Mouse (Mus musculus) hindbrain, embryonic 14.5 days (tissue): Measurements from ENCODE around the gene Fadd. TPM values are rescaled to one million over a fixed set of nuclear protein-coding genes. Genes with fewer than 3 reads are reported as not detected.

Experiments used
- ATAC-seq: fragments of 200-750 bp; cut with Nextera tagmentation; 2 replicates; pipeline ENCODE4 v1.8.0; 2017; ENCODE audit warnings: moderate number of reproducible peaks, mild to moderate bottlenecking, moderate TSS enrichment, moderate library complexity; ENCODE audit not compliant: low FRiP score
- DNase-seq: peaks from one replicate; pipeline ENCODE4 v3.0.0-alpha.2; 2015; ENCODE audit warnings: low spot score
- H3K27ac ChIP-seq: fragments of 300-500 bp; sonication (generic); 2 replicates; pipeline ENCODE4 v1.5.1; 2014; ENCODE audit warnings: mild to moderate bottlenecking, moderate library complexity
- H3K27me3 ChIP-seq: fragments of 300-500 bp; sonication (generic); 2 replicates; pipeline ENCODE4 v1.6.1; 2014; ENCODE audit warnings: mild to moderate bottlenecking, low read length, mixed read lengths; ENCODE audit not compliant: control insufficient read depth, insufficient read depth
- H3K36me3 ChIP-seq: fragments of 300-500 bp; sonication (generic); replicated peaks from 2 replicates; pipeline ENCODE4 v1.6.1; 2014; ENCODE audit not compliant: control insufficient read depth, insufficient read depth
- H3K4me1 ChIP-seq: fragments of 300-500 bp; sonication (generic); replicated peaks from 2 replicates; pipeline ENCODE4 v1.6.1; 2014; ENCODE audit warnings: antibody characterized with exemption, low read length, mixed read lengths; ENCODE audit not compliant: control insufficient read depth, insufficient read depth
- H3K4me2 ChIP-seq: fragments of 300-500 bp; sonication (generic); replicated peaks from 2 replicates; pipeline ENCODE4 v1.6.1; 2014; ENCODE audit warnings: mild to moderate bottlenecking, moderate library complexity
- H3K4me3 ChIP-seq: fragments of 300-500 bp; sonication (generic); replicated peaks from 2 replicates; pipeline ENCODE4 v1.5.1; 2014; ENCODE audit warnings: mild to moderate bottlenecking, low read length
- H3K9ac ChIP-seq: fragments of 300-500 bp; sonication (generic); 2 replicates; pipeline ENCODE4 v1.6.1; 2014
- H3K9me3 ChIP-seq: fragments of 300-500 bp; sonication (generic); 2 replicates; pipeline ENCODE4 v1.6.1; 2016; ENCODE audit warnings: low read length; ENCODE audit not compliant: control insufficient read depth
- WGBS: fragments of 180-500 bp; shearing (Covaris S2); extraction: QIAGEN DNeasy Blood & Tissue Kit; methylation state at CpG from one replicate; pipeline ENCODE4 v1.1.7; 2014; 5-methylcytosine and 5-hydroxymethylcytosine counted together
- polyA plus RNA-seq: library from polyadenylated mRNA; unstranded; fragments of >200 nt; fragmentation: Nextera tagmentation; extraction: Ambion mirVana; gene quantifications from 2 replicates; pipeline ENCODE4 v1.2.1, GENCODE M21; 2014

The Fadd gene
- polyA plus RNA-seq, 1 experiment from 2014 or later, result 5.4 TPM

DNA sequence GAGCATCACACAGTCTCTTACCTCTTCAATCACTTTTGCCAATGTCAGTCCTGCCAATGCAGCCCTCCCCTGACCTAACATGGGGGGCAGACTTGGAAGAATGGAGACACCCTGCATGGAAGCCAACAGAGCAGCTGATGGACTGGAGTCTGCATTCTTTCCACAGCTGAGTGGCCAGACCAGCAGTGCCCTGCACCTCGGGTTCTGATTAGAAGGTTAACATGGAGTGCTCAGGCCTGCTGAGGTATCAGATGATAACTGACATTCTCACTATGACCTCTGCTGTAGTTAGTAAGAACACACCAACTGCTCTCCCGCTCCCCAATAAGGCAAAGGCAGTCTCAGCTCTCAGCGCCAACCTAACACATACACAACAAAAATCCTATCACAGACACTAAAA, 37.0 kb downstream of the Fadd start:
- H3K4me3 ChIP-seq, result no peak overlapping the region
- no peak overlapping the region for H3K27ac ChIP-seq
- H3K9me3 ChIP-seq, result no peaks in the 10 kb centered on the region
- WGBS, result 92% methylated on average over 3 of the region's 3 CpGs
- no peak for DNase-seq
- H3K36me3 ChIP-seq, result peaks cover 10% of the 10 kb centered on the region
- H3K27me3 ChIP-seq, result no peaks in the 10 kb centered on the region
- no peak for ATAC-seq
- H3K4me2 ChIP-seq, result no peak overlapping the region
- no peaks in the 10 kb centered on the region; the same call in 1 of the 2 replicates for H3K4me1 ChIP-seq
- H3K9ac ChIP-seq, result no peak overlapping the region

DNA sequence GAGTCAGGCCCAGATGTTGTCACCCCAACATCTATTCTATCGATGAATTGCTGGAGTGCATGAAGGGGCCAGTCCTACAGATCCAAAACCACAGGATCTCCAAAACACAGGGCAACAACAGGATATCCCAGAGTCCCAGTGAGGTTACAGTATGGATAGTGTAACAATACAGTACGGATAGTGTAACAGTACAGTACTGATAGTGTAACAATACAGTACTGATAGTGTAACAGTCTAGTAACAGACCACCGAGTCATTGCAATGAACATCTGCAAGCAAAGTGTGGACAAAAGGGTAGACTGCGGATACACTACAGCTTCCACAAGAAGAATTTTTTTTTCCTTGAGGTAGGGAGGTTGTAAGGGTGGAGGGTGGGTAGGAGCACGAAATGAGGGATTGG, 40.9 kb downstream of the Fadd start:
- no peak overlapping the region for H3K4me2 ChIP-seq
- ATAC-seq, result no peak

DNA sequence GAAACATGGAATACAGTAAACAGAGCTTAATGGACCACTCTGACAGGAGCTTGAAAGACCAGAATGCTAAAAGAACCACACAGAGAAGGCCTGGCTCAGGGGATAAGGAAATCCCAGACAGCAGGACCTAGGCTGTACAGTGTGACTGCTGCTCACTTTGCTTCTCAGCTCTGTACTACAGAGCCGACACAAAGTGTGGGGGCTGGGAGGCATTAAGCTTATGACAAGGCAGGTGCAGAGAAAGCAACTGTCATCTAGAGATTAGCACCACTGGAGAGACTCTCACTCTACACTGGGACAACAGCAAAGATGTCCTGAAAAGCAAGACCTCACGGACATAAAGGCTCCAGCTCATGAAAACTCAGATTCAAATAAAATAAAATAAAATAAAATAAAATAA, 43.1 kb downstream of the Fadd start:
- 86% methylated on average over 2 of the region's 2 CpGs for WGBS
- H3K9me3 ChIP-seq, result no peaks in the 10 kb centered on the region
- no peaks in the 10 kb centered on the region for H3K27me3 ChIP-seq
- no peak for ATAC-seq
- no peak for DNase-seq
- H3K27ac ChIP-seq, result no peak overlapping the region
- H3K4me3 ChIP-seq, result no peak overlapping the region
- no peaks in the 10 kb centered on the region for H3K4me1 ChIP-seq
- H3K4me2 ChIP-seq, result no peak overlapping the region
- no peak overlapping the region for H3K9ac ChIP-seq
- H3K36me3 ChIP-seq, result no peaks in the 10 kb centered on the region

More for the DNA sequence above, 40.9 kb downstream of the Fadd start:
- WGBS, result 93% methylated on average over 5 of the region's 5 CpGs
- Histone ChIP-seq H3K4me1 (no peaks in the 10 kb centered on the region; the same call in 1 of the 2 replicates), H3K36me3 (no peaks in the 10 kb centered on the region), H3K9ac (no peak overlapping the region), H3K4me3 (no peak overlapping the region), H3K27me3 (no peaks in the 10 kb centered on the region), H3K27ac (no peak overlapping the region), H3K9me3 (no peaks in the 10 kb centered on the region)
- no peak for DNase-seq

DNA sequence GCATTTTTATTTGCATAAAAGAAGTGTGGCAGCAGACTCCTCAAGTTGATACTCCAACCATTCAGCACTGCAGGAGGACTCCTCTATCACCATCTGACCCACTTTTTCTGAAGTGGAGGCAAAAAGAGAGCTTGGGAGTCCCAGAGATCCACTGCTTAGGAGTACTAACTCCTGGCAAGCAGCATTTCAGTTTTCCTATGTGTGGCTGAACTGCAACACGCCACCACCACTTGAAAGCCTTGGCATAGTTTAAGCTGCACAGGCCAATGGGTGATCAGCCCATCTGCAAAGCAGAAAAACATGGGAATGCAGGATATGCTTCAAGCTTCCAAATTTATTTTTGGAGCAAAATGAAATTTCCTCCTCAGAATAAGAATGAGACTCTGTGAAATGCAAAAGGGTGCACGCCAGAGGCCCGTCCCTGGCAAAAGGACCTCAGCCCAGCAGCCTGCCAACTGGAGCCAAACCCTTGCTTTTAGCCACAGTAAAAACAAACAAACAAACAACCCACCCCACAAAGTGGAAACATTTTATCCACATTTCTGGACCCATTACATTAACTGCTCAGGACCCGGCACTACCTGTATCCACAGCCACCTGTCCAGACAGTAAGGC, 44.1 kb downstream of the Fadd start:
- no peak overlapping the region for H3K4me2 ChIP-seq
- H3K36me3 ChIP-seq, result no peaks in the 10 kb centered on the region
- no peak overlapping the region for H3K9ac ChIP-seq
- H3K27me3 ChIP-seq, result no peaks in the 10 kb centered on the region
- H3K27ac ChIP-seq, result no peak overlapping the region
- no peak for ATAC-seq
- H3K9me3 ChIP-seq, result no peaks in the 10 kb centered on the region
- H3K4me1 ChIP-seq, result no peaks in the 10 kb centered on the region
- DNase-seq, result no peak
- 93% methylated on average over 4 of the region's 4 CpGs for WGBS
- no peak overlapping the region for H3K4me3 ChIP-seq

DNA sequence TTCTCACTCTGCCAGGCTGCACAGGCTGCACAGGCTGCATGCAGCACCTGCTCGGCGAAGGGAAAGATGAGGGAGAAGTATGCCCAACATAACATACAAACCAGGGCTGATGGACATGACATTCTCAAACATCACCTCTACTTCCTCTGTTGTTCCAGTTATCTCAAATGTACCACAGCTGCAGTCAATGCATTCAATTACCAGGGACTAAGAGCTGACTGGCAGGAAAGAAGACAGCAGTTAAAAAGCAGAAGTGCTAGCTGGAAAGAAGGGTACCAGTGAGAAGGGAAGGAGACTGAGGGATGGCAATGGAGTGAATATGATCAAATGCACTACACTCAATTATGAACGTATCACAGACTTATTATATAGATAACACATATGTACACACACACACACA, 45.9 kb downstream of the Fadd start:
- 97% methylated on average over 3 of the region's 3 CpGs for WGBS
- Histone ChIP-seq H3K9ac (no peak overlapping the region), H3K4me2 (no peak overlapping the region), H3K27ac (no peak overlapping the region), H3K36me3 (no peaks in the 10 kb centered on the region), H3K27me3 (no peaks in the 10 kb centered on the region), H3K9me3 (no peaks in the 10 kb centered on the region), H3K4me3 (no peak overlapping the region), H3K4me1 (0 out of 2 replicates have a peak, but pooled peaks cover 3% of the 10 kb centered on the region)
- DNase-seq (no peak), ATAC-seq (no peak)

DNA sequence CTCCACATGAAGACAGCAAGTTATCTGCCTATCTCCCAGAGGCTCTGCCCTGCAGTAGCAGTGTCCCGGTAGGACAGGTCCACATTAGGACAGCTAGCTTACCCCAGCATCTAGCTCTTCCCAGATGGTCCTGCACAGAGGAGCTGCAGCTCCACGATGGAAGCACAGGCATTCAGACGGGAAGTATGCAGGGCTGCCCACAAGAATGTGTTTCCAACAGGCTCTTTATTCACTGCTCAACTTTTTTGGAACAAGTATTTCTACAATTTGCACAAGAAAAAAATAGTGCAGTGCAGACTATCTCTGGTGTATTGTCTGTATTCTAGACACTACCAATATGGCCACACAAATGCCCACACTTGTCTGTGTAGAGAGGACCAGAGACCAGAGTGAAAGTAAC, 47.5 kb downstream of the Fadd start:
- ATAC-seq, result no peak
- 83% methylated on average over 3 of the region's 3 CpGs for WGBS
- no peaks in the 10 kb centered on the region for H3K9me3 ChIP-seq
- 0 out of 2 replicates have a peak, but pooled peaks cover 3% of the 10 kb centered on the region for H3K4me1 ChIP-seq
- H3K4me3 ChIP-seq, result no peak overlapping the region
- no peaks in the 10 kb centered on the region for H3K36me3 ChIP-seq
- H3K27ac ChIP-seq, result no peak overlapping the region
- no peaks in the 10 kb centered on the region for H3K27me3 ChIP-seq
- no peak overlapping the region for H3K9ac ChIP-seq
- no peak for DNase-seq
- H3K4me2 ChIP-seq, result no peak overlapping the region

DNA sequence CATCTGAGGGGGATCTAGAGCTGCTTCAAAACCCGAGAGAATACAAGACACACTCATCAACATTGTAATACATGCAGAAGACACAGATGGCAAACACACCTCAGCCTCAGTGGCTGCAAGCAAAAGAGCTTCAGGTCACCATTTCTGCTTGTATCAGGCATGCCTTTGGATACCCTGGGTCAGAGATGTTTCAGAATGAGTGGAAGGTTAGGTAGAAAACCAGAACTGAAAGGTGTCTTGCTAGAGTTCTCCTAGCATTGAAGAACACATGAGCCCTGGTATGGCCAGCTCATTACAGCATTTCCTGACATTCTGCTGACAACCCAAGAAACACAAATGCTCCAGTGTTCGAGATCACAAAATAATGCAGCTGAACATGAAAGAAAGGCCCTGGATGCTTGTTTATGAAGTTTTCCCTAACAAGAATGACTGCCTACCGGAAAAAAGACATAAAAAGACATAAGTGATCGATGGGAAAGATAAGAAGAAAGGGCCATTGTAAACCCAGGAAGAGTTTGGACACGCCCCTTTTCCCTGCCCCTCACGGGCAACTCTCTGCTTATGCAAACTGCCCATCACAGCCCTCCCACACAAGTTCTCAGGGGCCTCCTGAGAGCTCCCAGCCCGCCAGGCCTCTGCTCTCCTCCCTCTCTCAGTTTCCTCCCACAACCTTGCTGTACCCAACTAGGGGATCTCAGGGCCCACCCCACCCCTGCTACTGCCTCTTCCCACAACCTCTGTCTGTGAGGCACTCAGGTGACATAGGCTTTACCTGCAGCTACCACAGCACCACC, 50.5 kb downstream of the Fadd start:
- H3K27me3 ChIP-seq, result no peaks in the 10 kb centered on the region
- no peaks in the 10 kb centered on the region for H3K9me3 ChIP-seq
- DNase-seq, result no peak
- H3K9ac ChIP-seq, result no peak overlapping the region
- H3K27ac ChIP-seq, result no peak overlapping the region
- no peak overlapping the region for H3K4me3 ChIP-seq
- H3K4me2 ChIP-seq, result no peak overlapping the region
- H3K36me3 ChIP-seq, result no peaks in the 10 kb centered on the region
- no peak for ATAC-seq
- WGBS, result 37% methylated on average over 7 of the region's 7 CpGs
- H3K4me1 ChIP-seq, result 0 out of 2 replicates have a peak, but pooled peaks cover 3% of the 10 kb centered on the region

DNA sequence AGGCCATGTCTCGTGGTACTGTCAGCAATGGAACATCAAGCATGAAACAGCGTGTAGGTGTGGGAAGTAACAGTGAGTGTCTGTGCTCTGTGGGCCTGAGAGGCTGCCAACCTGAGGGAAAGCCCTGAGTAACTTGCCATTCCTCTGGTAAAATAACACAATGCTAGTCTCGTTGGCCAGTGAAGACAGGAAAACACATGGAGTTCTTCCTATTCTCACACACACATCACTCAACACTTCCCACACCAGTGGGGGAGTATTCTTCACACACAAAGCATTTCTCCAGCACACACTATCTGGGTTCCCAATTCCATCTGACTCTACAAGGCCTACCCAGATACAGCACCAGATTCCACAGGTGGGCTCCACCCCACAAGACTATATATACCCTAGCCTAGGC, 52.4 kb downstream of the Fadd start:
- Histone ChIP-seq H3K36me3 (no peaks in the 10 kb centered on the region), H3K4me2 (no peak overlapping the region)
- no peak for ATAC-seq

DNA sequence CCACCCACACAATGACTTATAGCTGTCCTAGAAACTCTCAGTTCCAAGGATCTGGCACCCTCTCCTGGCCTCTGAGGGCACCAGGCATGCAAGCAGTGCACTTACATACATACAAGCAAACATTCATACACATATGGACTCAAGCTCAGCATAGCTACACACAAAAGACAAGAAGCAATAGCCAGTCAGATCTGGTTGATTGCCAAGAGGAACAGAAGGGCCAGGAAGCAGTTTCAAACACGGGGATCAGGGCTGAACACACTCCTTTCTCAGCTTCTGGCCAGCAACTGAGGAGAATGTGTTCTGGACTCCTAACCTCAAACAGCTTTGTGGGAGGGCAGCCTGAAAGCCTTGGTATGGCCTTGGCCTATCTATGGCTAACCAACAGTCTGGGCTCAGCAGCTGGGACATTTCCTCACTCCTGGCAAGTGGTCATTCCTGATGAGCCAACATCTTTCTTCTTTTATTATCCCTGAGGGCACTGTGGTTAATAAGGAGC, 54.5 kb downstream of the Fadd start:
- H3K9ac ChIP-seq, result no peak overlapping the region
- 0 out of 2 replicates have a peak, but pooled peaks cover 3% of the 10 kb centered on the region for H3K4me1 ChIP-seq
- ATAC-seq, result no peak
- no peak overlapping the region for H3K4me3 ChIP-seq
- WGBS, result 45% methylated on average over 1 of the region's 1 CpGs
- no peaks in the 10 kb centered on the region for H3K36me3 ChIP-seq
- no peak overlapping the region for H3K27ac ChIP-seq
- H3K27me3 ChIP-seq, result no peaks in the 10 kb centered on the region
- H3K9me3 ChIP-seq, result no peaks in the 10 kb centered on the region
- no peak for DNase-seq
- no peak overlapping the region for H3K4me2 ChIP-seq

More for the DNA sequence above, 52.4 kb downstream of the Fadd start:
- WGBS, result 93% methylated on average over 3 of the region's 3 CpGs
- no peaks in the 10 kb centered on the region for H3K27me3 ChIP-seq
- H3K4me3 ChIP-seq, result no peak overlapping the region
- no peak overlapping the region for H3K27ac ChIP-seq
- no peaks in the 10 kb centered on the region for H3K9me3 ChIP-seq
- H3K9ac ChIP-seq, result no peak overlapping the region
- 0 out of 2 replicates have a peak, but pooled peaks cover 3% of the 10 kb centered on the region for H3K4me1 ChIP-seq
- no peak for DNase-seq
